Mouse (Mus musculus) ES-E14 (cell line): ENCODE data around the gene Kif13a. TPM values are rescaled to one million over a fixed set of nuclear protein-coding genes. Genes with fewer than 3 reads are reported as not detected.

Experiments used
- DNase-seq: peaks from one replicate; pipeline ENCODE4 v3.0.0-alpha.2; 2013; ENCODE audit warnings: low read depth, low spot score
- H3K27ac ChIP-seq: 2 replicates; pipeline ENCODE4 v1.5.1; 2012; ENCODE audit warnings: low read depth, mild to moderate bottlenecking, low read length, moderate library complexity, mixed read lengths; ENCODE audit not compliant: poor library complexity, insufficient read depth, severe bottlenecking
- H3K36me3 ChIP-seq: 2 replicates; pipeline ENCODE4 v1.6.1; 2012; ENCODE audit warnings: mild to moderate bottlenecking, low read length, moderate library complexity, mixed read lengths; ENCODE audit not compliant: control insufficient read depth, poor library complexity, insufficient read depth, severe bottlenecking
- H3K4me1 ChIP-seq, 2 experiments: fragments of 150-350 bp in 1 of 2; sonication (generic) in 1 of 2; 2 replicates each; pipeline ENCODE4 v1.6.1; 2012; ENCODE audit warnings: low read length in 2 of 2, mild to moderate bottlenecking in 1 of 2, mixed read lengths in 1 of 2; ENCODE audit not compliant: control insufficient read depth in 2 of 2, insufficient read depth in 2 of 2, poor library complexity in 1 of 2
- H3K4me3 ChIP-seq, 2 experiments: fragments of 150-350 bp in 1 of 2; sonication (generic) in 1 of 2; 2 replicates each; pipeline ENCODE4 v1.5.1; 2012; ENCODE audit warnings: low read length in 2 of 2, low read depth in 1 of 2, mild to moderate bottlenecking in 1 of 2, mixed read lengths in 1 of 2; ENCODE audit not compliant: insufficient read depth in 1 of 2, poor library complexity in 1 of 2, severe bottlenecking in 1 of 2
- H3K9ac ChIP-seq: 2 replicates; pipeline ENCODE4 v1.6.1; 2012; ENCODE audit warnings: low read depth, mild to moderate bottlenecking, low read length, mixed read lengths; ENCODE audit not compliant: poor library complexity, insufficient read depth, severe bottlenecking
- H3K9me3 ChIP-seq: fragments of 150-350 bp; sonication (generic); 2 replicates; pipeline ENCODE4 v1.6.1; 2012; ENCODE audit warnings: low read depth, mild to moderate bottlenecking, low read length; ENCODE audit not compliant: control insufficient read depth, insufficient read depth
- CHD2 ChIP-seq: IDR thresholded peaks from 2 replicates; pipeline ENCODE4 v1.6.1; 2014; ENCODE audit warnings: mild to moderate bottlenecking, low read depth, low read length, inconsistent platforms
- HCFC1 ChIP-seq: IDR thresholded peaks from 2 replicates; pipeline ENCODE4 v1.6.1; 2012; ENCODE audit warnings: low read length, inconsistent platforms, borderline replicate concordance; ENCODE audit not compliant: insufficient read depth
- MAFK ChIP-seq: IDR thresholded peaks from 2 replicates; pipeline ENCODE4 v1.6.1; 2014; ENCODE audit warnings: mild to moderate bottlenecking, low read depth, low read length, inconsistent platforms; ENCODE audit not compliant: insufficient read depth
- ZC3H11A ChIP-seq: IDR thresholded peaks from 2 replicates; pipeline ENCODE4 v1.6.1; 2012; ENCODE audit warnings: low read depth, mild to moderate bottlenecking, inconsistent platforms, low read length, borderline replicate concordance
- ZNF384 ChIP-seq: IDR thresholded peaks from 2 replicates; pipeline ENCODE4 v1.6.1; 2012; ENCODE audit warnings: low read depth, low read length, inconsistent platforms
- in situ Hi-C, 2 experiments: fragments of 600-800 bp; cut with MboI; formaldehyde crosslinking; loops; one replicate each; pipeline ENCODE4 v1.15.1; 2025; ENCODE audit warnings: low sequenced_read_pairs in 2 of 2, inconsistent platforms in 1 of 2; ENCODE audit not compliant: unreplicated experiment in 2 of 2
- total RNA-seq: library from RNA; depleted of rRNA; stranded (reverse); fragments of 300-350 nt; gene quantifications from 2 replicates; pipeline ENCODE4 v1.2.3, GENCODE M21; 2012

Gene Kif13a
- total RNA-seq, 1 experiment, result 23.6 TPM

DNA sequence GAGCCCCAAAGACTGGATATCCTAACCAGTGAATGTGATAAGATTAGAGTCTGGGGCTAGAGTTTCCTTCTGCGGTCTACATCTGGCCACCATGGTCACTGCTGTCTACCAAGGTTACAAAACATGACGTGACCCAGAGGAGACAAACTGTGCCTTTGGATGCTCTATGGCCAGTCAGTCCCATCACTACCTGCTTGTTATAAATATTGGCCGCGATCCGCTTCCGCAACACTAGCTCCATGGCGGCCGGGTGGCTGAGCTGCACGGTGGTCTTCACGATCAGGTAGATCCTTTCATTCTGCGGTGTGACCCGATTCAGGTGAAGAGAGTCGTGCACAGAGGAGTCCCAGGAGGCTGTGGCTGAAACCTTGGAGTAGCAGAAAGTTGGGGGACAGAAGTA, 157.1 kb downstream of the Kif13a start:
- Histone ChIP-seq H3K9ac (no peak overlapping the region), H3K4me3 (no peak overlapping the region), H3K9me3 (no peaks in the 10 kb centered on the region), H3K27ac (no peak overlapping the region), H3K4me1 (no peaks in the 10 kb centered on the region), H3K36me3 (peaks cover 35% of the 10 kb centered on the region)
- TF ChIP-seq MAFK (no peak), ZC3H11A (no peak), ZNF384 (no peak), HCFC1 (no peak), CHD2 (no peak)
- in situ Hi-C loops, result no loop called here
- DNase-seq, result peak; percentile 16

DNA sequence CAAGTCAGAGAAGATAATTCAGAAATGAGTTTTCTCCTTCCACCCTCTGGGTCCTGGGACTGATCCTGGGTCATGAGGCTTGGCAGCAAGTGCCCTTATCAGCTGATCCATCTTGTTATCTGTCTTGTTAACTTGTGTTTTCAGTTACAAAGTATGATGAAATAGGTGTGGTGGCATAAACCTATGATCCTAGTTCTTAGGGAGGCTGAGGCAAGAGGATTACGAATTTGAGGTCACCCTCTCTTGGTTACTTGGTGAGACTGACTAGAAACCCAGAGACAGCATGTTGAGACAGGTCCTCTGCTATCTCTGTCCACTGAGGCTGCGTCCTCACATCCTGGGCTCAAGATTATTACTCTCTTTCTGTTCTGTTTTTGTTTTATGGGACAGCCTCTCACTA, 164.3 kb downstream of the Kif13a start:
- TF ChIP-seq CHD2 (no peak), ZNF384 (no peak)
- Histone ChIP-seq H3K4me3 (no peak overlapping the region), H3K4me1 (no peaks in the 10 kb centered on the region), H3K9me3 (no peaks in the 10 kb centered on the region), H3K9ac (no peak overlapping the region), H3K36me3 (peaks cover 9% of the 10 kb centered on the region), H3K27ac (no peak overlapping the region)
- DNase-seq, result no peak
- in situ Hi-C loops, result no loop called here

DNA sequence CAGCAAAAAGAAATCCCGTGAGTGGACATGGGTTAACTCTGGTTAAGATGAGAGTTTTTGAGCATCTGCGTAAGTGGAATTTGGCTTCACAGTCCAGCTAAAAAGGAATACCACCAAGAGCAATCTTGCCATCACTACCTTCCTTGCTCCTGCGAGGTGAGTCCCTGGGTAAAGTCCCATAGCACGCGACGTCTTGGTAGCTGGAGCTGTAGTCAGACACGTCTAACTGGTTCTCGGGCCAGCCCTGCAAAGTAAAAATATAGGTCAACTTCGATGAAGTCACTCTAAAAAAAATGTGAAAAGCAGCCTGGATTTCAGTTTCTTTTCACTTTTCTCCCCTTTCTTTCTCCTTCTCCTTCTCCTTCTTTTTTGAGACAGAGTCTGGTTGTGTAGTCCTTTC, 166.5 kb downstream of the Kif13a start:
- no peak overlapping the region for H3K9ac ChIP-seq
- H3K9me3 ChIP-seq, result no peaks in the 10 kb centered on the region
- H3K36me3 ChIP-seq, result peaks cover 5% of the 10 kb centered on the region
- in situ Hi-C loops, result no loop called here
- H3K4me1 ChIP-seq, result peaks cover 0 to 5% of the 10 kb centered on the region in 2 experiments; a peak in 2 of 4 replicates
- no peak overlapping the region for H3K27ac ChIP-seq
- TF ChIP-seq ZC3H11A (no peak), CHD2 (no peak), MAFK (no peak), HCFC1 (no peak), ZNF384 (no peak)
- no peak overlapping the region for H3K4me3 ChIP-seq
- no peak for DNase-seq

DNA sequence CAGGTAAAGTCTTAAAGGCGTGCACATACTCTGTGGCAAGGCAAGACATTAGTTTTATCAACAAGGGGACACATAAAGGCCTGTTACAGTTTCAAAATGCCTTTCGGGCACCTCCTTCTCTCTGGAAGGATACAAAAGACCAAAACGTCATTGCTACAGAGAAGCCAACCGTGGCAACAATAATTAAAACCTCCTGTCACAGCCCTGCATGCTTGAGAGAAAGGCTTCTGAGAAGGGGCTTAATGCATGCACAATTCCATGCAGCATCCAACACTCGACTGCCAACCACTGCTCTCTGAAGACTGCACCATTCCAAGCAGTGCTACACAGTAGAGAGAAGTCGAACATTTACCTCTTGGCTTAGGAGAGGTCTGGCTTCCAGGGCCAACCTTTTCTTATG, 168.7 kb downstream of the Kif13a start:
- no peak for TF ChIP-seq HCFC1
- no peak for TF ChIP-seq MAFK
- no peak for TF ChIP-seq ZNF384
- no peak for TF ChIP-seq ZC3H11A
- no peak for TF ChIP-seq CHD2
- Histone ChIP-seq H3K27ac (no peak overlapping the region), H3K4me3 (no peak overlapping the region), H3K9me3 (no peaks in the 10 kb centered on the region), H3K4me1 (peaks cover 0 to 8% of the 10 kb centered on the region in 2 experiments; a peak in 2 of 4 replicates), H3K9ac (no peak overlapping the region), H3K36me3 (peaks cover 2% of the 10 kb centered on the region; the same call in 1 of the 2 replicates)
- in situ Hi-C loops, result no loop called here
- no peak for DNase-seq

DNA sequence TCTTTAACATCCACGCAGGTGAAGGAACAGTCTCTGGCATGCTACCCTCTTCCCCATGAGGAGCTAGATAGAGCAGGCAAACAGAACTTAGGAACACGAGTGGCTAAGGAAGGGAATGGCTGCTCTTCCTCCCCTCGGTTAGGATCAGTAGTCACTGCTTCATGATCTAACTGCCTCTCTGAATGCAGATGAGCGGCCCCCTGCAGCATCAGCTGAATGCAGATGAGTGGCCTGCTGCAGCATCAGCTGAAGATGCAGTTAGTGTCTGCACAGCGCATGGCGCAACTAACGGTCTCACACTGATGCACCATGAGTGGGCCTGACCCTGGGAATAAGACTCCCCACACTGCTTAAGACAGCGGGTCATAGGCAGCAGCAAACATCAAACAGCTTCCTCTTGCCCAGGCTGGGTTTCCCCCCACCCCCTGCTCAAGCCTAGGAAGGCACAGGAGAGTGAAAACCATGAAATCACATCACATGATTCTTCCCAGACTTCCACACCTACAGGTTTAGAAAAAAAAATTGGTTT, 170.3 kb downstream of the Kif13a start:
- peak overlapping the region; percentile 26; the same call in 1 of the 2 replicates for H3K27ac ChIP-seq
- peaks cover 0 to 8% of the 10 kb centered on the region in 2 experiments; a peak in 2 of 4 replicates for H3K4me1 ChIP-seq
- no peak overlapping the region for H3K9ac ChIP-seq
- no peak for DNase-seq
- H3K9me3 ChIP-seq, result no peaks in the 10 kb centered on the region
- peaks cover 2% of the 10 kb centered on the region; the same call in 1 of the 2 replicates for H3K36me3 ChIP-seq
- in situ Hi-C loops, result no loop called here
- no peak for TF ChIP-seq CHD2
- no peak for TF ChIP-seq ZNF384
- TF ChIP-seq MAFK, result no peak
- TF ChIP-seq ZC3H11A, result no peak
- no peak for TF ChIP-seq HCFC1
- 0 out of 4 replicates have a peak overlapping the region, but pooled peaks of 1 of the 2 experiments have one; percentile 40 for H3K4me3 ChIP-seq
